Mouse (Mus musculus) liver, embryonic 14.5 days (tissue): ENCODE measurements around the gene Abca2.

Source experiments
- CTCF ChIP-seq: IDR thresholded peaks from 2 replicates; pipeline ENCODE4 v1.5.1; 2016; ENCODE audit warnings: antibody characterized with exemption, low read depth, control low read depth
- EP300 ChIP-seq: IDR thresholded peaks from 2 replicates; pipeline ENCODE4 v1.6.1; 2016; ENCODE audit warnings: antibody characterized with exemption, low read depth

- TF ChIP-seq CTCF (no peak), EP300 (no peak)
Observed at GRCm38 (mm10) chr2:25457022-25457896, 28.8 kb downstream of the Abca2 start.
